Mouse (Mus musculus): ENCODE results near the gene Krtap29-1.

DNA sequence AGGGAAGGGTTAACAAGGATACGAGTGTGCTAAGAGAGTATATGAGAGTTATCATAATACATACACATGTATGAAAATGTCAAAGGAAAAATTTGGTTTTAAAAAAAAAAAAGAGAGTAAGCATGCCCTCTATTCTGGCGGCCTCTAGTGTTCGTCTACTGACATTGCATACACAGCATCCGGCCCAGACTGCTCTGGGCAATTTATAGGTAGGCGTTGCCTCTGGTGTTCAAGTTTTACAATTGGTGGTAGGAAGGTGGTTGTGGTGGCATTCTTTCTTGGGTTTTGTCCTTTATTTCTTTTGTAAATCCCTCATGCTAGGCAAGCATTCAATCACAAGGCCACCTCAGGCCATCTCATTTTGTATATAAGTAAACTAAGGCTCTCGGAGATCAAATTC, 26.0 kb upstream of the Krtap29-1 start:
- TF ChIP-seq CTCF (IDR thresholded peaks at IDR 0.05; ENCODE audit: low read depth, low read length) (peak; percentile 32; the same call in 1 of the 2 replicates), GATA1 (IDR thresholded peaks at IDR 0.05; ENCODE audit: borderline replicate concordance, low read length) (no peak), TAL1 (conservative IDR thresholded peaks at IDR 0.05; ENCODE audit: low read depth, low read length) (no peak), GATA2 (IDR thresholded peaks at IDR 0.05; ENCODE audit: borderline replicate concordance, low read depth, low read length) (no peak), POLR2AphosphoS5 (IDR thresholded peaks at IDR 0.05; ENCODE audit: insufficient replicate concordance, low read depth, low read length) (no peak)

All from G1E (cell line).